Comparison of ENCODE assay signal across 1 mouse cellular context in the genomic region with DNA sequence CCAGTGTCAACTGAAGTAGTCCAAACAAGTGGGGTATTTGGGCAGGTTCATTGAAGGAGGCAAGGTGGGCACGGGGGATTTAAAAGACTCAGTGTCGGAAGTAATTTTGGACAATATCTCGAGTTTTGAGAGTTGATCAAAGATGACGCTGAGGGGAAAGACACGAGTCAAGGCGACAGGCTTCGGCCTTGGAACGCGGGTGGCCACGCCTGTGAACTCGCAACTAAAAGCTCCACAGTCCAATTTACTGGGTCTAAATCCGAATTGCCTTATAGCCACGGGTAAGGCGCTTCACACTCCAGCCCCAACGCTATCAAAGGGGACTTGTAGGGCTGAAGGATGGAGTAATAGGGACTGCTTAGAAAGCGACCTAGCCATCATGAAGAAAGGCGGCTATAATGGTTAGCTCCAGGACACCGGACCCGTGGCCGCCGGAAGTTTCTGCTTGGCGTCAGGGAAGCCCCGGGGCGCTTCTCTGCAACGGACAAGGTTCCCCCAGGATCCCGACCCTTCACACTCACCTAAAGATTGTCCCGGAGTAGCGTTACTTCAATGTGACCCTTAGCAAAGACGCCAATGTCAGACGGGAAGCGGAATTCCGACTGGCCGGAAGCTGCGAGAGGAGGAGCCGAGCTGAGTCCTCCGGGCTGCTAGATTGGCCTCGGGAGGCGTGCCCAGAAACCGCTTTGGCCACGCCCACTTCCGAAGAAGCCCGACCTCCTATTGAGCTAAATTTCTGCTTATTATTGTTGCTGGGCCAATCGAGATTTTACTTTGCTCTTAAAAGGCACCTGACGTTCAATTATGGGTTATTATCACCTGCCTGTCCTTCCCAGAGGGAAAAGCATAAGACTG.
TF ChIP-seq lines count a peak whose summit lies in the region.

A gene (minus strand): TSS at position 622 of the 855 bp plus-strand sequence.

TF ChIP-seq in CH12.LX, 34 proteins besides CTCF, POLR2A, EP300 and RAD21 (continued from another document):
- no peak for TF ChIP-seq JUN (IDR thresholded peaks at IDR 0.05; ENCODE audit: insufficient read depth, low read depth, low read length)
- peak; percentile 82 for TF ChIP-seq NELFE (IDR thresholded peaks at IDR 0.05; ENCODE audit: low read depth, low read length)
- TF ChIP-seq ELF1 (IDR thresholded peaks at IDR 0.05; ENCODE audit: low read depth, low read length) = peak; percentile 89
- no peak for TF ChIP-seq BHLHE40 (IDR thresholded peaks at IDR 0.05; ENCODE audit: low read depth, low read length)
- no peak for TF ChIP-seq PAX5 (IDR thresholded peaks at IDR 0.05; ENCODE audit: low read length)
- TF ChIP-seq GABPA (IDR thresholded peaks at IDR 0.05; ENCODE audit: insufficient replicate concordance, low read depth, low read length) = peak; percentile 61
- TF ChIP-seq MEF2A (IDR thresholded peaks at IDR 0.05; ENCODE audit: borderline replicate concordance, low read depth, low read length) = no peak
- no peak for TF ChIP-seq E2F4 (IDR thresholded peaks at IDR 0.05; ENCODE audit: insufficient replicate concordance, low read depth, low read length)
- TF ChIP-seq MAFK (IDR thresholded peaks at IDR 0.05; ENCODE audit: insufficient replicate concordance, low read length) = no peak
- TF ChIP-seq ZMIZ1 (IDR thresholded peaks at IDR 0.05; ENCODE audit: low read depth, low read length) = no peak
- peak; percentile 66; the same call in 1 of the 2 replicates for TF ChIP-seq KAT2A (IDR thresholded peaks at IDR 0.05; ENCODE audit: insufficient replicate concordance, low read length)
- TF ChIP-seq TBP (conservative IDR thresholded peaks at IDR 0.05; ENCODE audit: low read depth, low read length) = peak; percentile 82
- peak; percentile 73 for TF ChIP-seq SIN3A (IDR thresholded peaks at IDR 0.05; ENCODE audit: low read length)
